Mouse (Mus musculus): ENCODE data around the gene Prima1.

GRCm38 (mm10) chr12:103183057-103183456, 58.9 kb downstream of the Prima1 start:
- TF ChIP-seq CTCF (conservative IDR thresholded peaks at IDR 0.05; ENCODE audit: low read length) (no peak), POU5F1 (IDR thresholded peaks at IDR 0.05; ENCODE audit: borderline replicate concordance, low read length) (no peak), NANOG (IDR thresholded peaks at IDR 0.05; ENCODE audit: borderline replicate concordance, low read length) (no peak)
